Mouse (Mus musculus) skeletal muscle tissue, postnatal 0 days (tissue): ENCODE measurements around the gene Ceacam11. TPM values are rescaled to one million over a fixed set of nuclear protein-coding genes. Genes with fewer than 3 reads are reported as not detected.

ENCODE experiments used
- microRNA-seq, 2 experiments: library from miRNA; unstranded; fragments of <30 nt; microRNA quantifications; one replicate each; pipeline ENCODE4; 2016
- polyA plus RNA-seq: library from polyadenylated mRNA; unstranded; fragments of >200 nt; fragmentation: Nextera tagmentation; extraction: Ambion mirVana; gene quantifications from 2 replicates; pipeline ENCODE4 v1.2.1, GENCODE M21; 2015

The Ceacam11 gene
- not detected in 2 replicates for polyA plus RNA-seq

GRCm38 (mm10) chr7:17971824-17972223 is at the start of gene Ceacam11:
Gene Ceacam11 (plus strand): TSS chr7:17972124.

GRCm38 (mm10) chr7:18009589-18009988 is 37.7 kb downstream of the Ceacam11 start, which contains the start of gene Ceacam13:
Gene Ceacam13 (plus strand): TSS chr7:18009889.

Small RNA genes lying within 50 kb of the gene (microRNA-seq; reads per million reads assigned to microRNA genes)
- gene Gm22414 = 0 reads per million in 2 experiments

Other genes starting within 250 kb of the Ceacam11 start
- gene Ceacam14, start 159.5 kb upstream of the Ceacam11 start, polyA plus RNA-seq = not detected in 2 replicates
- not detected in 2 replicates for gene Gm5155, start 100.4 kb upstream of the Ceacam11 start, polyA plus RNA-seq
- gene Ceacam13, start 37.8 kb downstream of the Ceacam11 start, polyA plus RNA-seq = not detected in 2 replicates
- not detected in 2 replicates for gene Ceacam12, start 93.8 kb downstream of the Ceacam11 start, polyA plus RNA-seq
- gene Igfl3, start 204.4 kb downstream of the Ceacam11 start, polyA plus RNA-seq = not detected in 2 replicates